ENCODE assay signal across 25 mouse cellular contexts in genomic region chr13:102846473-102846872, GRCm38 (mm10).
A peak's percentile ranks its signal among the peaks of the same experiment; 100 is the strongest.
DNase-seq lines count a peak whose midpoint lies in the region; ATAC-seq and TF ChIP-seq lines count a peak whose summit lies in the region.
"Had no signal": no experiment of that assay in that cellular context is flagged by ENCODE, and none has a peak within 500 bp of the region (broad histone marks: within the 10 kb centered on the region; RNA-seq: fewer than 3 reads in every experiment).

No protein-coding gene starts in this region.

- peak; percentile 13 for DNase-seq in liver, adult 2 months (ENCODE audit: extremely low read depth, low read depth, low spot score)
- DNase-seq in liver = no peak
- DNase-seq in retina, embryonic 14.5 days (ENCODE audit: low spot score) = peak; percentile 44
- no peak for DNase-seq in retina, postnatal 1 day
- peak; percentile 39 for DNase-seq in Muller cell, postnatal 12 days (ENCODE audit: inconsistent ontology term)
- DNase-seq: adrenal gland, adult 2 months; adrenal gland, postnatal 14 days; cerebellum, adult 11-12 months; cerebellum, adult 8-10 months; cerebellum, postnatal 10 days; cerebellum, postnatal 36 days; embryo, embryonic 11 days; gastrocnemius, postnatal 10 days; heart, adult 18-20 months; heart, postnatal 14 days; heart, postnatal 4 days had no signal

- WGBS in liver, adult 2 months = 83% methylated on average over 4 of the region's 4 CpGs
- WGBS in hindbrain, embryonic 13.5 days = 81% methylated on average over 4 of the region's 4 CpGs

- no peak for ATAC-seq in granulocyte monocyte progenitor cell, adult 5-6 weeks (replicated peaks; ENCODE audit: poor library complexity, severe bottlenecking)
- ATAC-seq in hindbrain, embryonic 13.5 days (ENCODE audit: low FRiP score) = no peak
- ATAC-seq: forebrain, embryonic 15.5 days had no signal

- H3K4me2 ChIP-seq in hindbrain, embryonic 13.5 days = no peak overlapping the region
- H3K4me2 ChIP-seq: embryonic facial prominence, embryonic 13.5 days; forebrain, embryonic 12.5 days; forebrain, embryonic 15.5 days; heart, embryonic 13.5 days; hindbrain, embryonic 15.5 days had no signal

- no peaks in the 10 kb centered on the region for H3K27me3 ChIP-seq in liver, adult 2 months (ENCODE audit: control insufficient read depth, insufficient read depth, low read length)
- H3K27me3 ChIP-seq in hindbrain, embryonic 13.5 days = no peaks in the 10 kb centered on the region
- H3K27me3 ChIP-seq: embryonic facial prominence, embryonic 13.5 days; forebrain, embryonic 12.5 days; forebrain, embryonic 15.5 days; heart, embryonic 13.5 days; hindbrain, embryonic 15.5 days had no signal

- H3K9me3 ChIP-seq in hindbrain, embryonic 13.5 days = no peaks in the 10 kb centered on the region
- H3K9me3 ChIP-seq: embryonic facial prominence, embryonic 10.5 days; embryonic facial prominence, embryonic 13.5 days; forebrain, embryonic 12.5 days; forebrain, embryonic 15.5 days; heart, embryonic 13.5 days; hindbrain, embryonic 15.5 days had no signal

- no peaks in the 10 kb centered on the region for H3K4me1 ChIP-seq in liver, adult 2 months (ENCODE audit: control insufficient read depth, insufficient read depth, low read length)
- peaks cover 6% of the 10 kb centered on the region for H3K4me1 ChIP-seq in hindbrain, embryonic 13.5 days (replicated peaks)
- H3K4me1 ChIP-seq: hindbrain, embryonic 15.5 days had no signal

- H3K36me3 ChIP-seq in liver, adult 2 months (ENCODE audit: control insufficient read depth, insufficient read depth, low read length) = no peaks in the 10 kb centered on the region
- no peaks in the 10 kb centered on the region for H3K36me3 ChIP-seq in hindbrain, embryonic 13.5 days
- H3K36me3 ChIP-seq: embryonic facial prominence, embryonic 10.5 days; embryonic facial prominence, embryonic 13.5 days; forebrain, embryonic 12.5 days; forebrain, embryonic 15.5 days; heart, embryonic 13.5 days; hindbrain, embryonic 15.5 days had no signal

- no peak overlapping the region for H3K9ac ChIP-seq in liver, adult 2 months (ENCODE audit: low read depth, low read length)
- H3K9ac ChIP-seq in hindbrain, embryonic 13.5 days = no peak overlapping the region
- H3K9ac ChIP-seq: embryonic facial prominence, embryonic 13.5 days; forebrain, embryonic 12.5 days; forebrain, embryonic 15.5 days; heart, embryonic 13.5 days; hindbrain, embryonic 15.5 days had no signal

- H3K79me2 ChIP-seq in liver, adult 2 months (ENCODE audit: control insufficient read depth, insufficient read depth, low read length) = peaks cover 5% of the 10 kb centered on the region; the same call in 1 of the 2 replicates

- no peak for TF ChIP-seq POLR2A in liver, adult 2 months (IDR thresholded peaks at IDR 0.05; ENCODE audit: extremely low read depth, insufficient read depth, low read length)

- no peak for TF ChIP-seq CTCF in liver, adult 2 months (IDR thresholded peaks at IDR 0.05; ENCODE audit: low read depth, low read length)

- no peak overlapping the region for H3K4me3 ChIP-seq in liver, adult 2 months (ENCODE audit: insufficient read depth, low read depth, low read length)
- no peak overlapping the region for H3K4me3 ChIP-seq in hindbrain, embryonic 13.5 days
- H3K4me3 ChIP-seq: embryonic facial prominence, embryonic 10.5 days; embryonic facial prominence, embryonic 13.5 days; erythroblast, embryonic 14.5 days; forebrain, embryonic 12.5 days; forebrain, embryonic 15.5 days; heart, embryonic 13.5 days; hindbrain, embryonic 15.5 days had no signal

- H3K27ac ChIP-seq in liver, adult 2 months (replicated peaks; ENCODE audit: insufficient read depth, low read depth, low read length) = no peak overlapping the region
- H3K27ac ChIP-seq in hindbrain, embryonic 13.5 days = no peak overlapping the region
- H3K27ac ChIP-seq: embryonic facial prominence, embryonic 10.5 days; embryonic facial prominence, embryonic 13.5 days; forebrain, embryonic 12.5 days; forebrain, embryonic 15.5 days; heart, embryonic 13.5 days; hindbrain, embryonic 15.5 days had no signal

Comparison
In these comparisons a context has a peak if more than half of its experiments do, and no peak if none do; other contexts are left out.
1. DNase-seq: peak in liver, adult 2 months (single experiment), retina, embryonic 14.5 days (single experiment) and Muller cell, postnatal 12 days (single experiment); none in liver (single experiment) and retina, postnatal 1 day (single experiment).